Mouse (Mus musculus) intestine, embryonic 14.5 days (tissue): ENCODE data around the gene Adarb1. TPM values are rescaled to one million over a fixed set of nuclear protein-coding genes. Genes with fewer than 3 reads are reported as not detected.

ENCODE experiments used
- ATAC-seq: fragments of 200-750 bp; cut with Nextera tagmentation; replicated peaks from 2 replicates; pipeline ENCODE4 v1.8.0; 2017; ENCODE audit warnings: low read depth, moderate number of reproducible peaks, moderate TSS enrichment, moderate library complexity; ENCODE audit not compliant: low FRiP score, low TSS enrichment
- DNase-seq: peaks from one replicate; pipeline ENCODE4 v3.0.0-alpha.2; 2018; ENCODE audit warnings: low spot score
- H3K27ac ChIP-seq: fragments of 300-500 bp; sonication (generic); 2 replicates; pipeline ENCODE4 v1.5.1; 2014; ENCODE audit warnings: low read depth, mild to moderate bottlenecking, control low read depth
- H3K27me3 ChIP-seq: fragments of 300-500 bp; sonication (generic); replicated peaks from 2 replicates; pipeline ENCODE4 v1.6.1; 2014; ENCODE audit warnings: low read length, control low read depth; ENCODE audit not compliant: control insufficient read depth, insufficient read depth
- H3K36me3 ChIP-seq: fragments of 300-500 bp; sonication (generic); 2 replicates; pipeline ENCODE4 v1.6.1; 2014; ENCODE audit warnings: low read length, control low read depth; ENCODE audit not compliant: control insufficient read depth, insufficient read depth
- H3K4me1 ChIP-seq: fragments of 300-500 bp; sonication (generic); replicated peaks from 2 replicates; pipeline ENCODE4 v1.6.1; 2014; ENCODE audit warnings: low read length, control low read depth, mixed read lengths; ENCODE audit not compliant: control insufficient read depth, insufficient read depth
- H3K4me2 ChIP-seq: fragments of 300-500 bp; sonication (generic); 2 replicates; pipeline ENCODE4 v1.6.1; 2014; ENCODE audit warnings: low read length
- H3K4me3 ChIP-seq: fragments of 300-500 bp; sonication (generic); 2 replicates; pipeline ENCODE4 v1.5.1; 2014; ENCODE audit warnings: low read depth, low read length, control low read depth, mixed read lengths
- H3K9ac ChIP-seq: fragments of 300-500 bp; sonication (generic); 2 replicates; pipeline ENCODE4 v1.6.1; 2014; ENCODE audit warnings: mild to moderate bottlenecking, low read length
- H3K9me3 ChIP-seq: fragments of 300-500 bp; sonication (generic); 2 replicates; pipeline ENCODE4 v1.6.1; 2016; ENCODE audit warnings: low read length, control low read depth; ENCODE audit not compliant: control insufficient read depth
- WGBS: fragments of 180-500 bp; shearing (Covaris S2); extraction: QIAGEN DNeasy Blood & Tissue Kit; methylation state at CpG from one replicate; pipeline ENCODE4 v1.1.7; 2014; 5-methylcytosine and 5-hydroxymethylcytosine counted together
- polyA plus RNA-seq: library from polyadenylated mRNA; unstranded; fragments of >200 nt; fragmentation: Nextera tagmentation; extraction: Ambion mirVana; gene quantifications from 2 replicates; pipeline ENCODE4 v1.2.1, GENCODE M21; 2014

Gene Adarb1
- polyA plus RNA-seq, 1 experiment from 2014 or later = 3.8 TPM

DNA sequence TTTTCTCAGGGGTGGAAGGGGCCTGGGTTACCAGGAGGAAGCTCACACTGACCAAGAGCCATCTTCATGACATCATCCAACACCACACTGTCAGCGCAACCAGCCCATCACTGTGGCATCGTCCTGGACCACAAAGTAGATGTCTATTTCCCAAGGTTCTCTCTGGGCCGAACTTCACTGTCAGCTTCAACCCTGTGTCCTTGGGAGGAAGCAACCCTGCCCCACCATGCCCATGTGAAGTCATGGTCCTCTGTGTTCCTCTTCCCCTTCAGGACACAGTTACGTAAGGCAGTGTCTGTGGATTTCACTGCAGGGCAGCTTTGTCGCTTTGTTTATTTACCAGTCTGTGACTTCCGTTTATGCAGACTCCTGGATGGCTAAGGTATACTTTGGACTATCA lies 27.0 kb downstream of the Adarb1 start:
- no peaks in the 10 kb centered on the region for H3K9me3 ChIP-seq
- no peak overlapping the region for H3K9ac ChIP-seq
- 77% methylated on average over 6 of the region's 6 CpGs for WGBS
- ATAC-seq = no peak
- no peaks in the 10 kb centered on the region for H3K4me1 ChIP-seq
- H3K27me3 ChIP-seq = no peaks in the 10 kb centered on the region
- H3K4me3 ChIP-seq = no peak overlapping the region
- H3K27ac ChIP-seq = no peak overlapping the region
- H3K36me3 ChIP-seq = no peaks in the 10 kb centered on the region
- no peak overlapping the region for H3K4me2 ChIP-seq
- no peak for DNase-seq

DNA sequence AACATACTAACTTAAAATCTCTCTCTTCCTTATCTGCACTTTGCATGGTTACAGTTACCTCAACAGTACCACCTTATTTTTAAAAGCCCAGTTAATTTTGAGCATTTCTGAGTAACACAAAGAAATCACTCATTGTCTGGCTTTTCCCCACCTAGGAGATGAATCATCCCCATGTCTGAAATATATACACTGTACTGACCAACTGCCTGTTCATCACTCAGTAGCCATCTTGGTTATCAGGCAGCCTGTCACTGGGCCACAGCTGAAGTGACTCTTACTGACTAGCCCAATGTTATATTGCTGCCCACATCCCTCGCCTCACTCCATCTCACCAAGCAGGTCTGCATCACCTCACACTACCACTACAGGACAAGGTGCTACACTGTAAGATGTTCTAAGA lies 30.5 kb downstream of the Adarb1 start:
- no peaks in the 10 kb centered on the region for H3K27me3 ChIP-seq
- no peak overlapping the region for H3K4me3 ChIP-seq
- no peaks in the 10 kb centered on the region for H3K36me3 ChIP-seq
- 85% methylated on average over 1 of the region's 1 CpGs for WGBS
- H3K9ac ChIP-seq = no peak overlapping the region
- no peak for DNase-seq
- H3K4me1 ChIP-seq = no peaks in the 10 kb centered on the region
- H3K4me2 ChIP-seq = no peak overlapping the region
- H3K9me3 ChIP-seq = no peaks in the 10 kb centered on the region
- H3K27ac ChIP-seq = no peak overlapping the region
- no peak for ATAC-seq

DNA sequence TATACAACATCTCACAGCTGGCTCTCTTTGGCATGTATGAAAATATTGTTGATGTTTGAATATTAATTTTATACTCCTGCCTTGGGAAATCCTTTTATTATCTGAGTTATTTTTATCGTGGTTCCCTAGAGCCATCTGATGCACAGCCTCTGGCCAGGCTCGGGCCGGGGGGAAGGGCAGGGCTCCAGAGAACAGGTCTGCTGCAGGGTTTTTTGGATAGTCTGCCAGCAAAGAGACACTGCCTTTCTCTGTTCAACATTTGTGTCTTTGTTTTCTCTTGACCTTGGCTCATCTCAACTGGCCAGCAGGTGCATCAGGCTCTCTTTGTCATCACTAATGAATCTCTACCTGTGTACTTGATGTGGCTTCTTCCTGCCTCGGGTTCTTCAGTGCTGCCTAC lies 32.3 kb downstream of the Adarb1 start:
- H3K27me3 ChIP-seq = no peaks in the 10 kb centered on the region
- H3K27ac ChIP-seq = no peak overlapping the region
- H3K4me2 ChIP-seq = no peak overlapping the region
- no peaks in the 10 kb centered on the region for H3K9me3 ChIP-seq
- H3K9ac ChIP-seq = no peak overlapping the region
- no peaks in the 10 kb centered on the region for H3K36me3 ChIP-seq
- 85% methylated on average over 4 of the region's 4 CpGs for WGBS
- DNase-seq = no peak
- no peak for ATAC-seq
- no peaks in the 10 kb centered on the region for H3K4me1 ChIP-seq
- no peak overlapping the region for H3K4me3 ChIP-seq

DNA sequence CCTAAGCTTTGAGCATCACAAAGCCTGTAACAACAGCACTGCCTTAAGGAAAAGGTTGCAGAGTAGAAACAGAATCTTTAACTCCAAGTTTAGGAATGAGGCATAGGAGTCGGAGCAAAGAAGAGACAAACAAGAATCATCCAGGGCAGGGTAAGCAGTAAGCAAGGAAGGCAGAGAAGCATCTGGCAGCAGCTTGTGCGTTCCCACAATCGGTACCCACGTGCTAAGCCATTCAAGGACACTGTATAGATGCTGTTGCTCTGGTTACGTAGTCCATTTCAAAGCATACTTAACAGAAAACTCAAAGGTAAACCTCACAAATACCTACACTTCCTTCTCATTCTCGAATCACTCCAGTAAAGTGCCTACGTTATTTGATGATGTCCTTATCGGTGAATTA lies 35.0 kb downstream of the Adarb1 start:
- H3K4me3 ChIP-seq = no peak overlapping the region

DNA sequence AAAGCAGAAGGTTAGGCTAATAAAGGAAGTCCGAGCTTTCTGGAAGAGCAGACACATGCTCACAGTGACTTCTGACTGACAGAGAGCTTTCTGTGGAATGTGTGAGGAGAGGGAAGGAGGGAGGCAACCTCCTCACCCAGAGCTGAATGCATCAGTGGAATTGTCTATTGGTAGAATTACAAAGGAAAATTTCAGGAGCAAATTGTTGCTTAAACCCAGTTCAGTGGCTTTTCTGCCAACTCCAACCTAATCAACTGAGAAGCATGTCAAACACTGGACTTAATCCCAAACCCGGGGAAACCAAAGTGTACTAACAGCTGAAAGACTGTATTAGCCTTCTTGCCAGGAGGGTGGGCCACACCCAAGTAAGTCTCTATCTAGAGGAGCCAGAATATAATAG lies 36.9 kb downstream of the Adarb1 start:
- Histone ChIP-seq H3K4me3 (no peak overlapping the region), H3K4me2 (no peak overlapping the region), H3K27ac (no peak overlapping the region), H3K9ac (no peak overlapping the region), H3K36me3 (no peaks in the 10 kb centered on the region), H3K27me3 (no peaks in the 10 kb centered on the region), H3K4me1 (no peaks in the 10 kb centered on the region), H3K9me3 (no peaks in the 10 kb centered on the region)
- DNase-seq (no peak), ATAC-seq (no peak)
- 46% methylated on average over 2 of the region's 2 CpGs for WGBS

More for the DNA sequence above, 35.0 kb downstream of the Adarb1 start:
- Histone ChIP-seq H3K9me3 (no peaks in the 10 kb centered on the region), H3K4me1 (no peaks in the 10 kb centered on the region), H3K4me2 (no peak overlapping the region), H3K36me3 (no peaks in the 10 kb centered on the region), H3K9ac (no peak overlapping the region), H3K27me3 (no peaks in the 10 kb centered on the region), H3K27ac (no peak overlapping the region)
- WGBS = 86% methylated on average over 8 of the region's 8 CpGs
- DNase-seq (no peak), ATAC-seq (no peak)

DNA sequence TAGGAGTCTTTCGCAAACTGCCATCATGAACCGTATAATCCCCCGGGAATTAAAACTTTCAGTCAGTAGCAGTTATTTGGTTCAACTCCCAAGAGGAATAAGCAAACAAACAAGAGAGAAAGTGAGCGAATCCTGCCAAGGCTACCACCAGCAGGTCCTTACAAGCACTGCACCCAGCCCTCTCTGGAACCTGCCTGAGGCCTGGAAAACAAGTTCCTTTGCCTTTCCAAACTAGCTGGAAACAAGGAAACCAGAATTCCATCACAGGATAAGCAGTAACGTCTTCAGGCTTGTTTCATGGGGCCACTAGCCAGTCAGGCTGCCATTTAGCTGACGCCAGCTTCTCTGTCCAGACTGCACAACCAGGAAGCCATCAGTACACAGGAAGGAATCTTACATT lies 37.4 kb downstream of the Adarb1 start:
- 75% methylated on average over 6 of the region's 6 CpGs for WGBS
- no peaks in the 10 kb centered on the region for H3K4me1 ChIP-seq
- ATAC-seq (no peak), DNase-seq (no peak)
- H3K9me3 ChIP-seq = no peaks in the 10 kb centered on the region
- H3K27me3 ChIP-seq = no peaks in the 10 kb centered on the region
- no peak overlapping the region for H3K4me2 ChIP-seq
- H3K36me3 ChIP-seq = no peaks in the 10 kb centered on the region
- no peak overlapping the region for H3K4me3 ChIP-seq
- no peak overlapping the region for H3K9ac ChIP-seq
- H3K27ac ChIP-seq = no peak overlapping the region

DNA sequence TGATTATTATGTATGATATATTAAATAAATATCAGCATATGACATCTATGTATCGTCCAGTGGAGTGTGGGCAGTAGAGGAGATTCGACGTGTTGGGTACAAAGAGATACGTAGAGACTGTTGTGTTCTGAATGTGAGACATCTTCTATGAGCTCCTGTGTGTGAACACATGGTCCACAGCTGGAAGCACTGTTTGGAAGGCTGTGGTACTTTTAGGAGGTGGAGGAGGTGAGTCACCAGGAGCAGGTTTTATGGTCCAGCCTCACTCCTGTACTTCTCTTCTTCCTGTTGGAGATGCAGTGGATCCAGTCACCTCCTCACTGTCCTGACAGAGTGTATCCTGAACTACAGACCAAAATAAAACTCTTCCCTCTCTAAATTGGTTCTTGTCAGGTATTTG lies 38.9 kb downstream of the Adarb1 start:
- Histone ChIP-seq H3K9me3 (no peaks in the 10 kb centered on the region), H3K27me3 (no peaks in the 10 kb centered on the region), H3K4me3 (no peak overlapping the region), H3K9ac (no peak overlapping the region), H3K4me1 (no peaks in the 10 kb centered on the region), H3K4me2 (no peak overlapping the region), H3K36me3 (no peaks in the 10 kb centered on the region), H3K27ac (no peak overlapping the region)
- DNase-seq (no peak), ATAC-seq (no peak)
- WGBS = 95% methylated on average over 4 of the region's 4 CpGs

DNA sequence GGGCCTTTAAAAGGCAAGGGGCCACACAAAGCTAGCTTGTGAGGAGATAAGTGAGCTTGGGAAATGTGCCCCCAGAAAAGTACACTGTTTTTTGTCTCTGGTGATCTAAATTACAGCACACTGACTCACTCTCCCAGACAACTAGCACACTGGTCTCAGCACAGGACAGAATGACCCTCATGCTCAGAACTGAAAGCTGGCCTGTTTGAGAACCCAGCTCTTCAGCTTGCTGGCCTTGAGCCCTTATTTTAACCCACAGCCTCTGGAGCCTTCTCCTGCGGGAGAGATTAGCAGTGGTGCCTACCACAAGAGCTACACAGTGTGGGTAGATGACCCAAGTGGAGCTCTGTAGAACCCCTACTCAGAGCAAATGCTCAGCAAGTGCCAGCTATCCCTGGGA lies 42.0 kb downstream of the Adarb1 start:
- Histone ChIP-seq H3K36me3 (no peaks in the 10 kb centered on the region), H3K9me3 (no peaks in the 10 kb centered on the region), H3K27me3 (no peaks in the 10 kb centered on the region), H3K4me2 (no peak overlapping the region), H3K27ac (no peak overlapping the region), H3K4me1 (no peaks in the 10 kb centered on the region), H3K9ac (no peak overlapping the region), H3K4me3 (no peak overlapping the region)
- ATAC-seq (no peak), DNase-seq (no peak)
- 80% methylated on average over 1 of the region's 1 CpGs for WGBS

DNA sequence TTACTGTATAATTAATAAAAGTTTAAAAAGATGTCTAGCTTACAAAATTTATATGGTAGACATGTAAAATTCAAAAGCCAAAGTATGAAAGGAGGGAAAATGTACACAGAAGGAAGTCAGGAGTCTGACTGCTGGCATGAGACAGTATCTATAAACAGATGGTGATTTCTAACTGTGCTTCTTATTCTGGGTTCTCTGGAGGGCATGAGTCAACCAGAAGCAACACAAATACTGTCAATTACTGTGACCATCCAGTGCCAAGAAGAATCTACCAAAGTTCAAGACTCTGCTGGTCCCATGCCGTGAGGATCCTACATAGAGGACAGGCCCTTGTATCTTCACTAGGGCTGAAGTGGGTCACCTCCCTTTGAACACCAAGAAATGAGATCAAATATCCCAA lies 43.1 kb downstream of the Adarb1 start:
- DNase-seq (no peak), ATAC-seq (no peak)
- WGBS = 70% methylated on average over 1 of the region's 1 CpGs
- H3K9me3 ChIP-seq = no peaks in the 10 kb centered on the region
- H3K4me3 ChIP-seq = no peak overlapping the region
- no peak overlapping the region for H3K9ac ChIP-seq
- H3K4me1 ChIP-seq = no peaks in the 10 kb centered on the region
- H3K27me3 ChIP-seq = 0 out of 2 replicates have a peak, but pooled peaks cover under 1% of the 10 kb centered on the region
- H3K4me2 ChIP-seq = no peak overlapping the region
- H3K36me3 ChIP-seq = no peaks in the 10 kb centered on the region
- H3K27ac ChIP-seq = no peak overlapping the region
